Mouse (Mus musculus): Measurements from ENCODE around the gene Fgfr2.
"Not testable (repeated sequence)": the region's sequence is repeated elsewhere in the genome, so short reads cannot be mapped to it uniquely, and the experiment has no call there.

Fgfr2 gene

DNA sequence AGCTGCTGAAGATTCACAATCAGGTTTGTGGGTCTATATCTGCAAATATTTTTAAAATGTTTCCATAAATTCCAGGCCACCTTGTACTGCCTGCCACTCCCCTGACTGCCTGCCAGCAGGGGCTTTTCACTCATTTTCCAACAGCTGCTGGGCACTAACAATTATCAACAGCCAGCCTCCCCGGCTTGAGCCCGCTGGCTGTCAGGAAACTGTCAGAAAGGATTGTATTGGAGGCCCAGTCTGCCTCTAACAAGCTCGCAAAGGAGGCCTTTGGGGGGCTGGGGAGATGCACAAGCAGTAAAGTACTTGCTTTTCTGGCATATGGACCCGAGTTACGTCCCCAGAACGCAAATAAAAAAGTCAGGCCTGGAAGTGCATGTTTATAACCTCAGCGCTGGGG, 664.7 kb downstream of the Fgfr2 start:
- no peak for DNase-seq (ENCODE audit: low spot score in 2 of 2)

DNA sequence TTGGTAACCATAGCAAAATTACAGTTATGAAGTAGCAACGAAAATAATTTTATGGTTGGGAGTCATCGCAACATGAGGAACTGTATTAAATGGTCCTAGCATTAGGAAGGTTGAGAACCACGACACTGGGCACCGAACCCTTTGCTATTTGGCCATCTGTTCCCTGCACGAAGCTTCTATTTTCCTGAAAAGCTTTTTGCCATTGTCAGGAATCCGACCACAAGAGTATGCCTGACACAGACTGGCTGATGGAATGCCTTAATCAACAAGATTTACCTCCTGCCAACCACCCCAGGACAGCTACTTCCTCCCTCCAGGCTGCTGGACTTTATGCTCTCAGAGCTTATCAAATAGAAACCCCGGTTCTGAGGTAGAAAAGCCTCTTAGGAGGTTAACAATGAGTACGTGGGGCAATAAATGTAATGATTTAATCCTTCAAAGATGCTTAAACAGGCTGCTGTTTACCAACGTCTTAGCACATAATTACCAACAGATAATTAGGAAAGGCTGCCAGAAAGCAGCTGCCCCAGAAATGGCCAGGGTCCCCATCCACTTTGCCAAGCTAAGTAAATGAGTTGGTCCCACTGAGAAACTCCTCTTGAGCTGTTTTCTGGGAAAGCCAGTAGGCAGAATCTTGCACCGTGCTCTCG, 668.0 kb downstream of the Fgfr2 start:
- DNase-seq (ENCODE audit: low spot score in 2 of 2) = no peak

DNA sequence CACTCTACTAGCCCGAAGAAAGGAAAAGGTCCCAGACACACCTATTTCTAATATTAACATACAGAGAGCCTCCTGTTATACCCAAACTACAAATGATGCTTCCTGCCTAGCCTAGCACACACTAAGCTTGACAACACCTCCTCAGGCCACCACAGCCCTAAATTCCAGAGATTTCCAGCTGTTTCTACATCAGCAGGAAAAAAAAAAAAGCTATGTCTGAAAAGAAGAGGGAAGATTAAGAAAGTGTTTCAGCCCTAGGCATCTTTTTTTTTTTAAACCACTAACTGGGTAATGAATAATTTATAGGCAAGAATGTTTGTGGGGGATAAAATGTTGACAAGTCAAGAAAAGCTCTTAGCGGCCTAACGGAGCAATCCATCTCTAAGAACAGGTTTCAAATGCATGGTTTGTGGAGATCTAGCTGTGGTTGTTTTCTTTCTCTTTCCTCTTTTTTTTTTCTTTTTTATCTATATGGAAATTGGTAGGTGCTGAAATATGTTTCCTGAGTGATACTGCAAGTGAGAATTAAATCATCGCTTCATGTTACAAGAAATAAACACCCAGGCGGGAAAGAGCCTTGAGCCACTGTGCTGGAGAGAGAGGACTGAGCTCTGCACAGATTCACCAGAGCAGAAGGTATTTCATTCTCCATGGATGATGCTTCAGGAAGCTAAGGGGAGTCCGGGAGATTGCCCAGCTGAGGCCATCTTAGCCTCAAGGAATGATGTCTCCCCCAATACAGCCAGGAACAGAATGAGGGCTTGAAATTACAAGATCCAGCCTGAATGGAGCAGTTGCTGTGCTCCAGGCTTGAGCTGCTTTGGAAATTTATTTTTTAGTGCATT, 673.0 kb downstream of the Fgfr2 start:
- no peak for DNase-seq (ENCODE audit: low spot score in 2 of 2)

DNA sequence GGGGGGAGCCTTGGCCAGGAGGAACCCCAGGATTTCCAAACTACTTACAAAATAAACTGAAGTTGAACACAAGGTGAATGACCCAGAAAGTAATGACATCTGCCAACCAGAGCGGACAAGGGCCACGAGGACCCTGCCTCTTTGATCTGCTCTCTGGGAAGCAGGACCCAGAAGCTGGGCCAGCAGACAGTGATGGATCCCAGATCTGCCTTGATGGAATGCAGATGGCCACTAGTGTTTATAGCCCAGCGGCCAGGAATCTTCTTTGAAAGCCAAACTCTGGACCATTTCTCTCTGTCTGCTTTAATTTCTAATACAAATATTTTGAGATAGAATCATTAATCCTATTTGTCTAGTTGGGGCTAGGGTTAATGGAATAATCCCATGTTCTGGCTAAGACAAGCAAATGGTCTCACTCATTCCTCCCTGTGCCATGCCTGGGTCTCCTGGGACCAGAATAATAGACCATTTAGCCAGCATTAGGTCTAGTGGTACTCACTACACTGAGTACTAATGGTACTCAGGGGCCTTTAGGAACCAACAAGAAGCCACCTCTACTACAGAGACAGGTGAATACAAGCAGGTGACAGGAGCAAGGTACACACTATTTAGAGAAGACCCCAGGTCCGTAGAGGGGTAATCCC, 674.5 kb downstream of the Fgfr2 start:
- no peak for DNase-seq (ENCODE audit: low spot score in 2 of 2)

DNA sequence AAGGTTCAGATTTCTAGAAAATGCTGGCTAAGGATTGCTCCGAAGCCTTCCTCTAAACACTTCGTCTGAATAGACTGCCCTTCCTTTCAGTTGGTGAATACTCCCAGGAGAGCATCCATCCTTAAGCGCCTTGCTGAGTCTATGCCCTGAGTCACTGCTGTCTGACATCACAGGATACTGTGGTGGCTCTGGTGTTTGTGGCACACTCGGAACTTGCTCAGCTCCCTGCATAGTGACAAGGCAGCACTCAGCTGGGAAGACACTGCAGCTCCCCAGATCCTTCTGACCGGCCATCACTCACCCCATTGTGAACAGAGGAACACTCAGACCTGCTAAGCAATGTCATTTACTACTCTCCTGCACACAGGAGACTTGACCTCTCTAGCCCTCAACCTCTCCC, 675.6 kb downstream of the Fgfr2 start:
- DNase-seq (ENCODE audit: low spot score in 2 of 2) = no peak

DNA sequence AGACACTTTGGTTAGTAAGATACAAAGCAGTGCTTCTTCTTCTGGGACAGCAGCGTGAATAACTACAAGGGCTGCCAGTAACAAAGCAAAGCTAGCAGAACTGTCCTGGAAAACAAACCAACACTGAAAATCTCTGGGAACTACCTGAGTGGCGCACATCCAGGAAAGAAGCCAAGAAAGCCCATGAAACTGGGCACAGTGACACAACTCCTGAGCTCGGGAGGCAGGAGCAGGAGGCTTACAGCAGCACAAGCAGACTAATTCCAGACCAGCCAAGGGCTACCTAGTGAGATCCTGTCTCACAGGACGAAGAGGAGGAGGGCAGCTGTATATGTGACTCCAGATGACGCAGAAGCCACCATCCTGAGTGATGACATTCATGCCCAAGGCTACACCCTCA, 676.3 kb downstream of the Fgfr2 start:
- DNase-seq (ENCODE audit: low spot score in 2 of 2) = no peak

DNA sequence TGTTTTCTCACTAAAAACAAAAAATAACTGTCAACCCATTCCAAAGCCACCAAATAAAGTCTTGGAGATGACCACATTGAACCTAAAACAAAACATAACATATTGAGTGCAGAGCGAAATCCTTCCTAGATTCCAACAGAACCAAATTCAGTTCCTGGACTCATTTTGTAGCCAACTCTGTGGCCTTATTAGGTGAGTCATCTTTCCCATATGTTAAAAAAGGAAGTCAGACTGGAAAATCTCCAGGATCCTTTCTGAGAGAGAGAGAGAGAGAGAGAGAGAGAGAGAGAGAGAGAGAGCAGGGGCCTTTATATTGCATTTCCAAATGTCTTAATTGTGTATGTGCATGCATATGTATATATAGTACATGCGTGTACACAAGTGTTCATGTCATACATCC, 678.9 kb downstream of the Fgfr2 start:
- DNase-seq (ENCODE audit: low spot score in 2 of 2) = no peak

DNA sequence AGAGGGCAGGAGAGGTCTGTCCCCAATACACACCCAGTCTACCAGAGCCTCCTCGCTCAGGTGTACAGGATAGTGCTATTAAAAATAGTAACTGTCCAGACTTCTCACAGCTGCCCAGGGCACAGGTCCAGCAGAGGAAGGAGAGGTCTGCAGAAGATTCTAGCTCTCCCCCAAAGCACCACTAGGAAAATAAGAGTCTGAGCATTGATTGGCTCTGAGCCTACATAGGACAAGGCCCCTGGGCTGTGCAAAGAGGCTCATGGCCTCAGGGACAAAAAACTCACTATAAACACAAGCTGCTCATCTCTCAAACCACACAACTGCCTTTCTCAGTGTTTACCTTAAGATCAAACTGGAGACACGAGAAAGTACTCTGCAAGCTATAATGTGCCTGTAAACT, 679.4 kb downstream of the Fgfr2 start:
- DNase-seq (ENCODE audit: low spot score in 2 of 2) = no peak

DNA sequence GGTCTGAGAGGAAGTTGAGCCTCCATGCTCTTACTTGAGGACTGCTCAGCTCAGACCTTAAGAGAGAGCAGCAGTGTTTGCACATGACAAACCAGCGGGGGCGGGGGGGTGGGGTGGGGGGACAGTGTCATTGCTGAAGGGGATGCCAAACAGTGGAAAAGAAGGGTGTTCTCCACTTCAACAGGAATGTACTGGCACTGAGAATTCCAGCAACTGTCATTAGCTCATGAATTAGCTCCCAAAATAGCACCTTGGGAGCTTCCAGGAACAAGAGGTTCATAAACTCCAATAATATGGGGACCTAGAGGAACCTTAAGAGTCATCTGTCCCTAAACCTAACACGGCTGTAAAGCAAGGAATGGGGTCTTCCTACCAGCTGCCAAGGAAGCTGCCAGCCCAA, 680.0 kb downstream of the Fgfr2 start:
- no peak for DNase-seq (ENCODE audit: low spot score in 2 of 2)

DNA sequence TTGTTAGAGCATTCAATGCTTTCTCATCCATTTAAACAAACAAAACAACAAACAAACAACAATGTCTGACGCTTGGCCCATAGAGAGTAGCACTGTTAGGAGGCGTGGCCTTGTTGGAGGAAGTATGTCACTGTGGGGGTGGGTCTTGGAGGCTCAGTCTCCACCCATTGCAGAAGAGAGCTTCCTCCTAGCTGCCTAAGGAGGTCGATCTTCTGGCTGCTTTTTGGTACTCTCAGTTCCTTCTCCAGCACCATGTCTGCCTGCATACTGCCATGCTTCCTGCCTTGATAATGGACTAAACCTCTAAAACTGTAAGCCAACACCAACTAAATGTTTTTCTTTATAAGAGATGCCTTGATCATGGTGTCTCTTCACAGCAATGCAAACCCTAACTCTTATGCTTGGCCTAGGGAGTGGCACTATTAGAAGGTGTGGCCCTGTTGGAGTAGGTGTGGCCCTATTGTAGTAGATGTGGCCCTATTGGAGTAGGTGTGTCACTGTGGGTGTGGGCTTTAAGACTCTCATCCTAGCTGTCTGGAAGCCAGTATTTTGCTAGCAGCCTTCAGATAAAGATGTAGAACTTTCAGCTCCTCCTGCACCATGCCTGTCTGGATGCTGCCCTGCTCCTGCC, 680.9 kb downstream of the Fgfr2 start:
- DNase-seq (ENCODE audit: low spot score in 2 of 2) = not testable (repeated sequence)

DNA sequence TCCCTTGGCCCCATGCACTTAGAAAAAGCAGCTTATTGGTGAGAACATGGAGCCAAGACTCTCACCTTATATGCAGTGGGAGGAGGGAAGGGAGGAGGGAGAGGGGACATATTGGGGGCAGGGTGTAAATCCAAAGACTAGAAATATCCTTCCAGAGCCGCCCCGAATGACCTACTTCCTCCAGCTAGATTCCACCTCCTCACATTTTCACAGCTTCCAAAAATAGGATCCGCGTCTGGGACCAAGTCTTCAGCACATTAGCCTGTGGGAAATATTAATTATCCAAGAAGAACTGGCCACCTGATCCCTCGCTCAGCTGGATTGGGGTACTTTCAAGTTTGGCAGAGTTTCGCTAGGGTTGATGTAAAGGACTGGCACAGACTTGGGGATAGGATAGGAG, 683.2 kb downstream of the Fgfr2 start:
- no peak for DNase-seq (ENCODE audit: low spot score in 2 of 2)

DNA sequence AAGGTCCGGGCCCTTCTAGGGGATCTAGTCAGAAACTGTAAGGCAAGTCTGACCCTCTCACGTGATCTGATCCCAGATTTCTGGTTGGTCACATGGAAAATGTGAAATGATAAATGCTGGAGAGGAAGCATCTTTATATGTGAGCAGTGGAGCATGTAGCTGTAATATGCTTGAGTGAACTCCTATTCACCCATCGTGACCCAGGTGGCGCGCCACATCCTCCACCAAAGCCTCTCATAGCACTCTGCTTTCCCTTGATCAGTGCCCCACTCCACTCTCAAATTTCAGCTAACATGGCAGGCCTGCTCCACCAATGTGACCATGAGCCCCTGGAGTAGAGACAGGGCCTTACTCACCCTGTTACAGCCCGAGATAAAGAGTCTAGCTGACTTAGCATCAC, 685.1 kb downstream of the Fgfr2 start:
- no peak for DNase-seq (ENCODE audit: low spot score in 2 of 2)

DNA sequence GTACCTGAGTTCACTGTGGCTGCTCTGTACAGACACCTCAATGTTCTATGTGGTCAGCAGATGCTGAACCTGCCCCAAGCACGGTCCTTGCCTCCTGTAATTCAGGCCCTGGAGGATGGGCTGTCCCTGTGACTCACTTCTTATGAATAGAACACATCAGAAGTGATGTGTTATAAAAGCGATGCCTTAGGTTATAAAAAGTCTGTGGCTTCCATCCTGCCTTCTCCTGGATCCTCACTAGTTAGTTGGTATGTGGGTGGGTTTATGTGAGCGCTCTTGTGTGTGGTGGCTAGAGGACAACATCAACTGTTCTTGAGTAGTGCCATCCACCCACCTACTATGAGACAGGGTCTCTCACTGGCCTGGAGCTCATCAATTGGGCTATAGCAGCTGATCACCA, 685.7 kb downstream of the Fgfr2 start:
- DNase-seq (ENCODE audit: low spot score in 2 of 2) = peak in 1 of 2 experiments; percentile 3

DNA sequence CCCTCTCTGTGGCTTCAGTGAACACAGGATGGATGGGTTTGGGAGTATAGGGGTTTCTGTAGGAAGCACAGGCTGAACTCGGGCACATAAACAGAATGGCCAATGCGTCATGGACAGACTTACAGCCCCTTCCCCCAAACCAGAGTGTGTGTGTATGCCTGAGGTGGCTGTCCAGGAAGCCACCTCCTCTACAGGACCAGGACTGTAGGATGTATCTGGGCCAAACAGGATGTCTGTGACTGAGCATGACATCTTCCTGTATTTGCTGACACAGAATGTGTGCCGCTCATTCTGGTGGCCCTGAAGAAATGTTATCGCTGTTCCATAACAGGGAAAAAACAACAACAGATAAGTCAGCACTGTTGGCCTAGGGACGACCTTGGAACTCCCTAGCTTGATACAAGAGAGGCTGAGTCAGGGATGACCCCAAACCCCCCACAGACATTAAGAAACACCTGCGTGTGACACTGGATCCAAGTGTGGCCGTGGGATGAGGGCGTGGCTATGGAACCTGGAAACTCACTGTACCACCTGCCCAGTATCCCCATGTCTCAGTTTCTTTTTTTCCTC, 687.6 kb downstream of the Fgfr2 start:
- no peak for DNase-seq (ENCODE audit: low spot score in 2 of 2)

DNA sequence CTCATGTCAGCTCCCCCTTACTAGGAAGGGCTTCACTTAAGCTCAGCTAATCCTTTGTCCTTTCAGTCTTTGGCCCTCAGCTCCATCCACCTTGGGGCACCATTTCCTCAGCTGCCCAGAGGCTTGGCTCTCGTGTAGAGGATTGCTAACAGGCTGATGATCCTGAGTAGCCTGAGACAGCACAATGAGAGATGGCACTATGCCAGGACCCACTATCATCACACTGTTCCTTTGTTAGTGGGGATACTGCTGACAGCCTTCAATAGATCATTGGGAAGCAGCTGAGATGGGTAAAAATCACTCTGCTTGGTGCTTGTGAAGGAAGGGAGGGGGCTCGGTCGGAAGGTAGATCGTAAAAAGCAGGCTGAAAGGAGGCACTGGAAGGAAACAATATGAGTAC, 693.8 kb downstream of the Fgfr2 start:
- no peak for DNase-seq (ENCODE audit: low spot score in 2 of 2)

DNA sequence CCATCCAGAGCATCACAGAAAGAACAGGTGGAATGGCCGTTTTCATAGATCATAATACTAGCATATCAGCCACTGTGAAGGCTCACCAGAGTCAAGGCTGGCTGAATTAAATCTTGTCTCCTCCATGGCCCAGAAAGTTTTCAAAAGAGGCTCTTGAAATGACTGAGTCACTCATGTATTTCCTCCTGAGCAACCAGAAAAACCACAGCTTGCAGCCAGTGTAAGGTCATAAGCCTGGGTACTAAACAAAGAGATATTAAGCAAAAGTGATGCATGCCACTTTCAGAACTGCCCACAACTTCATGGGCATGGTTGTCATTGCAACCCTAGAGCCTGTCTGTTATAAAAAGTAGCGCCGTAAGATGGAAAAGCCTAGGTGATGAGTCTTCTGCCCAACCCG, 694.8 kb downstream of the Fgfr2 start:
- no peak for DNase-seq (ENCODE audit: low spot score in 2 of 2)

DNA sequence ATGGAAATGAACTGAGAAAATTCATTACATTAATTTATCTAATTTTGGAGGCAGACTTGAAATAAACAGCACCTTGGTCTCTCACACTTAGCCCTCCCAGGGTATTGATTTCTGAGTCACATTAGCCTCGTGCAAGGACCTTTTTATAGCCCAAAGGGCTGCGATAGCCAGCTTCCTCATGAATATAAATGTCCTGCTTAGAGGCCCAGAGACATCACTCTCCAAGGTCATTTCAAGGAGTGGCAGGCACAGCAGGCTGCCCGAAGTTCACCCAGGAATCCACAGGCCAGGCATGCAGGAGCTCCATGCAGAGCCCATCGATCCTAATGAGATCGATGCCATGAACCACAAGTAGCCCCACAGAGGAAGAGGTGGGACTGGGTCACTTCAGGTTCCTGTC, 697.1 kb downstream of the Fgfr2 start:
- no peak for DNase-seq (ENCODE audit: low spot score in 2 of 2)

DNA sequence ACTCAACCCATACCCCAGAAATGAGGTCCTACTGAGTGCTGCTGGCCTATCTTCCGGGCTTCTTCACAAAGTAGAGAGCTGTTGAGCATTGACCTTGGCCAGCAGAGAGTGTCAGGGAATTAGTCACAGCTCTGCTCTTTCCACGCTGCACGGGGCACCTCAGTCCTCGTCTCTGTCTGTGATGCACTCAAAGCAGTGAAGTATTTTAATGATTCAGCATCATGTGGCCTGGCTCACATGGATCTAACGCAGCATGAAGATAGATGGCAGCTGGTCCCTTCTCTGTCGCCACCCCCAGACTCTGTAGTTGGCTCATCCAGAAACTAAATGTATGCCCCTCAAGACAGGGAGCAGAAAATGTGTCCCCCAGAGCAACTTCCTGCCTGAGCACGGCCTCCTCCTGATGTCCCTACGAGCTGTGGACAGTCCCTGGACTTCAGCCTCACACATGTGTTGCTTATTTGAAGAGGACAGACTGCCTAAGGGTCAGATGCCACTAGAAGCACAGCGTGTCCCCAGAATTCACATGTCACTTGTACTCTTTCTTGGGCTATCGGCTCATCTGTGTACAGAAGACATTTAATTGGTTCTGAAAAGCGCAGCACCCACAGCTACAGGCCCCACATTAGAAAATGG, 697.7 kb downstream of the Fgfr2 start:
- no peak for DNase-seq (ENCODE audit: low spot score in 2 of 2)

DNA sequence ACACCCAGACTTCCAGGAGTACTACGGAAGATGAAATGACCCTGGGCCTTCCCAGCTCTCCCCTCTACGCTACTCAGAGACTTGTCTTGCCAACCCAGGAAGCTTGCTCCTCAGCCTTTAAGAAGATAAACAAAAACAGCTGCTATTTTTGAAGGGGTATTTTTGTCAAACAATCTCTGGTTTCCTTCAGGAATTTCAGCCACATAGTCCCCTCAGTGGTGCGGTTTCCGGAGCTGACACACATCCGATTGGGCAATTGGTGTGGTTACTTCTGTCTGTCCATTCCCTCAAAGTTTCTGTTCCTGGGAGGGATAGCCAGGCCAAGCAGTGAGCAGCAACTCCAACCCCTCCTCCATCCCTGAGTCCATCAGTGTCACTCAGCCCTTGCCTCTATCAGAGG, 699.6 kb downstream of the Fgfr2 start:
- no peak for DNase-seq (ENCODE audit: low spot score in 2 of 2)

DNA sequence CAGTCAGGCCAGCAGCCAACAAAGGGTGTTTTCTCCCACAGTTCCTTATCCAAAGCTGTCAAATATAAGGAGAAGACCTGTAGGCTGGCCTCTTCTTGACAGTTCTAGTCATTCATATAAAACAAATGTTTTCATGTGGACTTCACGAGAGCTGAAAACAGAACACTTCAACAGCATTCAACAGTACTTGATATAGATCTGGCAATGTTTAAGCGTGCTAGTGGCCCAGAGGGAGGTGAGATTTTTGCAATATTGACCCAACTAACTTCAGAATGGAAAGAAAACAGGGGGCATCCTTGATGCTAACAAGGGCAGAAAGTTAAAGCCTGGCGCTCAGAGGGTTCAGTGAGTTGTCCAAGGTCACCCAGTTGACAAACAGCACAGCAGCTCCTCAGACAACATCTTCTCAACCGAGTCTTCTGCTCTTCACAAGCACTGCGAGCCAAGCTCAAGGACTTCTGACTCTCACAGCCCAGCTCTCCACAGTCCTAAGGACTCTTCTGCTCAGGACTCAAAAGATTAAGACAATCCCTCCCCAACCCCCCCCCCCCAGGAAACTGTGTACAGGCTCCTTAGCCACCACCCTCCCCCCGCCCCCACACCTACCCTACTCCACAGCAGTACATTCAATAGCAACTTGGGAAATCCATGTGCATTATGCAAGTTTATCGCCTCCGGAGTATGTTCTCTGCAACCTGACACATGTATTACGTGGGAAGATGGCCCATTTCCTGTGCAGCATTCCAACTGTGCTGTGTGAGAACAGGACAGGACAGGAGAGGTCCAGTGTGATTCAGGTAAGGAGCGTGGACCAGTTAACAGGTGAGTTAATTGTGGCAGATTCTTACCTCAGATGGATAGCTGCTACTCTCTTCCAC, 703.5 kb downstream of the Fgfr2 start:
- DNase-seq (ENCODE audit: low spot score in 2 of 2) = no peak

DNA sequence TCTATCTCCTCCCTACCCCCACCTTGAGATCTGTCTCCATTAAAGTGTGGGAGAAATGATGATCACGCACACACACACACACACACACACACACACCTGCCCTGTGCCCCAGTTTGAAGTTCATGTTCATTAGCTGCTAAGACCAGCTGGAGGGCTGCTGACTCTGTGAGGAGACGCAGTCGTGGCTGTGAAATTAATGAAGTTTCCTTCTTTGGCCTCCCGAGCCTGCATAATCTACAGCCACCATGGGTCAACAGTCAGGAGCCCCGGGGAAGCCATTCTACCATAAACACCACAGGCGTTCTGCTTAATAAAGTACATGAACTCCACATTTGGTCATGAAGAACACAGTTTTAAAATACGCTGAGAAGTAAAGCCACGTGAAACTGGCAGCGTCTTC, 706.3 kb downstream of the Fgfr2 start:
- no peak for DNase-seq (ENCODE audit: low spot score in 2 of 2)
